Mouse (Mus musculus): ENCODE measurements at regions not wholly inside any gene's neighbourhood (a gene's known extent, or its start where the extent isn't known, plus 50 kb on each side); places are given as distances from the start of the nearest gene placed in this dataset.

- no peaks in the 10 kb centered on the region for H3K36me3 ChIP-seq (ENCODE audit: insufficient read depth)
- TF ChIP-seq CTCF (IDR thresholded peaks at IDR 0.05; ENCODE audit: low read depth): no peak
- DNase-seq: no peak
- H3K27me3 ChIP-seq (ENCODE audit: insufficient read depth, low read length): no peaks in the 10 kb centered on the region
- no peak overlapping the region for H3K9ac ChIP-seq
- no peak for ATAC-seq (ENCODE audit: insufficient read depth)
- H3K9me3 ChIP-seq (ENCODE audit: low read depth, low read length): no peaks in the 10 kb centered on the region
- H3K4me3 ChIP-seq (ENCODE audit: low read depth, low read length): no peak overlapping the region
- H3K4me1 ChIP-seq (ENCODE audit: insufficient read depth): no peaks in the 10 kb centered on the region
- H3K4me2 ChIP-seq: no peak overlapping the region
- H3K27ac ChIP-seq (ENCODE audit: low read depth): no peak overlapping the region
These were observed 187.8 kb downstream of the Gm9195 start for GRCm38 (mm10) chr14:72303856-72304255.

DNA sequence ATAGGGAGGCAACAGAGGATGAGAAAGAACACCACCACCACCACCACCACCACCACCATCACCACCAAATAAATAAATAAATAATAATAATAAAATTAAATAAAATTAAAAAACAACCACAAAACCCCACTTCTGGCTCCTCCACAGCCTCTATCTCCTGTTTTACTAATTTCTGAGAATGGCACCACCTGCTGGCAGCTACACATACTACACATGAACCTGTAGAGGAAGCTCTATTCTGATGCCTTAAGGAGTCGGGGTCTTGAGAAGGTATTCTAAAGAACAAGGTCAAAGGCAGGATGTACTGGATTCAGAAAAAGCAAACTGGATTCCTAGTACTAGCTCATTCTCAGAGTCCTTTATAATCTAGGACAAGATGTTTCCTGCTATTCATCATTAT is 191.6 kb downstream of the Gm9195 start:
- no peaks in the 10 kb centered on the region for H3K36me3 ChIP-seq (ENCODE audit: insufficient read depth)
- no peak overlapping the region for H3K4me3 ChIP-seq (ENCODE audit: low read depth, low read length)
- ATAC-seq (ENCODE audit: insufficient read depth): no peak
- DNase-seq: peak; percentile 78
- no peak overlapping the region for H3K4me2 ChIP-seq
- H3K9me3 ChIP-seq (ENCODE audit: low read depth, low read length): no peaks in the 10 kb centered on the region
- peak; percentile 59 for TF ChIP-seq CTCF (IDR thresholded peaks at IDR 0.05; ENCODE audit: low read depth)
- no peak overlapping the region for H3K27ac ChIP-seq (ENCODE audit: low read depth)
- H3K9ac ChIP-seq: no peak overlapping the region
- no peaks in the 10 kb centered on the region for H3K4me1 ChIP-seq (ENCODE audit: insufficient read depth)
- H3K27me3 ChIP-seq (ENCODE audit: insufficient read depth, low read length): no peaks in the 10 kb centered on the region
- 57% methylated on average over 1 of the region's 1 CpGs for WGBS

DNA sequence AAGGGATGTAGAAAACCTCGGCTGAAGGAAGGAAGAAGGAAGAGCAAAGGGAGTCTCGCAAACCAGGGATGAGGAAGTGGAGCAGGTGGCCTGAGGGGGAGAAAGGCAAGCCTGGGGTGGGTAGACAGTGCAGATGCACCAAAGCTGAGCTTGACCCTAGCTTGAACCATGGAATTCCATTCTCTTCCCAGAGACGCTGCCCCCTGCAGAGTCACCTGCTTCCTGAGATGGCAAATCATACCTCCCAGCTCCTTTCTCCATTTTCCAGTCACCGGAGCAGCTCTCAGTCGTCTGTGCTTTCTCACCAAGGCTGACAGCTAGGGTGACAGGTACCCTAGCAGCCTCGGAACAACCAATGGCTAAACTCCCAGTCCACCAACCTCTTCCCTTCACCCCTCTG is 197.0 kb downstream of the Gm9195 start:
- DNase-seq: no peak
- no peaks in the 10 kb centered on the region for H3K36me3 ChIP-seq (ENCODE audit: insufficient read depth)
- no peaks in the 10 kb centered on the region for H3K9me3 ChIP-seq (ENCODE audit: low read depth, low read length)
- H3K4me3 ChIP-seq (ENCODE audit: low read depth, low read length): no peak overlapping the region
- 0 out of 2 replicates have a peak, but pooled peaks cover 4% of the 10 kb centered on the region for H3K27me3 ChIP-seq (ENCODE audit: insufficient read depth, low read length)
- WGBS: 26% methylated on average over 6 of the region's 6 CpGs
- H3K27ac ChIP-seq (ENCODE audit: low read depth): no peak overlapping the region
- H3K9ac ChIP-seq: no peak overlapping the region
- ATAC-seq (ENCODE audit: insufficient read depth): no peak
- no peak overlapping the region for H3K4me2 ChIP-seq
- no peaks in the 10 kb centered on the region for H3K4me1 ChIP-seq (ENCODE audit: insufficient read depth)
- TF ChIP-seq CTCF (IDR thresholded peaks at IDR 0.05; ENCODE audit: low read depth): no peak

DNA sequence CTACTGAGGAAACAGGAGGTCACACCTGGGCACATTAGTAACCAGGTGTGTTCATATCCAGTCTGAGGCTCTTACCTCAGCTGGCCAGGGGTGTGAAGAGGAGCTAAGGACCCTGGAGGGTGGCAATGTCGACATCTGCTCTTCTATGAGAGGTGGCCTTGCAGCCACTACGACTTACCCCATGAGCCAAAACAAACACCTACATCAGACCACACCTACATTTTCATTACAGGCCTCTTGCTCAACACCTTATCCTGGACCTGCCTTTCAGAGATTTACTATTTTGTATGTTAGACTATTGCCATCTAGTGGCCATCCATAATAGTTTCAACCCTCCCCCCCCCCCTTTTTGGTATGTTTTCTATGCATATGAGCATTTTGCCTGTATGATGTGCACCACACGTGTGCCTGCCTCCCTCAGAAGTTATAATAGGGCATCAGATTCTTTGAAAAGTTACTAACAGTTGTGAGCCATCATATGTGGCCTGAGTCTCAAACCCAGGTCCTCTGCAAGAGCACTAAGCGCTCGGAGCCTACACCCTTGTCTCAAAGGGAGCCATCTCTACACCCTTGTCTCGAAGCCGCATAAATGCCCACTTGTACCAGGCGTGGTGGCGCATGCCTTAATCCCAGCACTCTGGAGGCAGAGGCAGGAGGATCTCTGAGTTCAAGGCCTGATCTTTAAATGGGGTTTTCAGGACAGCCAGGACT is 197.8 kb downstream of the Gm9195 start:
- no peak overlapping the region for H3K9ac ChIP-seq
- H3K27me3 ChIP-seq (ENCODE audit: insufficient read depth, low read length): 0 out of 2 replicates have a peak, but pooled peaks cover 4% of the 10 kb centered on the region
- H3K9me3 ChIP-seq (ENCODE audit: low read depth, low read length): no peaks in the 10 kb centered on the region
- WGBS: 61% methylated on average over 9 of the region's 9 CpGs
- DNase-seq: peak; percentile 75
- no peak overlapping the region for H3K27ac ChIP-seq (ENCODE audit: low read depth)
- ATAC-seq (ENCODE audit: insufficient read depth): peak; percentile 84
- no peak overlapping the region for H3K4me3 ChIP-seq (ENCODE audit: low read depth, low read length)
- no peaks in the 10 kb centered on the region for H3K36me3 ChIP-seq (ENCODE audit: insufficient read depth)
- no peak overlapping the region for H3K4me2 ChIP-seq
- H3K4me1 ChIP-seq (ENCODE audit: insufficient read depth): no peaks in the 10 kb centered on the region
- peak; percentile 61 for TF ChIP-seq CTCF (IDR thresholded peaks at IDR 0.05; ENCODE audit: low read depth)

- no peak overlapping the region for H3K27ac ChIP-seq (ENCODE audit: low read depth)
- WGBS: 73% methylated on average over 7 of the region's 7 CpGs
These were observed 198.9 kb downstream of the Gm9195 start for GRCm38 (mm10) chr14:72292656-72293299.

DNA sequence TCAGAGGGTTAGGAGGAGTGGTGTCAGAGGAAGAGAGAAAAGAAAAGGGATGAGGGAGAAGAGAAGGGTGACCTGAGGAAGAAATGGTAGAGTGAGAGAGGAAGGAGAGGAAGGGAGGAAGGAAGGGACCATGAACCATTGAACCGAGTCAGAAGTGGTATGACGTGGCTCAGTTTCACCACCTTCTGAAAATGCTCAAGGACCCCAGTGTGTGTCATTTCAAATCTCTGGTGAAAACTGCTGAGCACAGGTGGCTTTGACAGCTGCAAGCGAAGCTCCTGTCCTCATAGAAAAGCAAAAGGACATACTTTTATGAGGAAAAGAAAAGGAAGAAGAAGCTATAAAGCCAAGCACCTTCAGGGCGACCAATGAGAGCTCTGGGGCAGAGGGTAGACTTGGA is 214.3 kb downstream of the Gm9195 start:
- H3K9ac ChIP-seq: no peak overlapping the region
- 73% methylated on average over 4 of the region's 4 CpGs for WGBS
- ATAC-seq (ENCODE audit: insufficient read depth): no peak
- no peaks in the 10 kb centered on the region for H3K27me3 ChIP-seq (ENCODE audit: insufficient read depth, low read length)
- H3K4me1 ChIP-seq (ENCODE audit: insufficient read depth): no peaks in the 10 kb centered on the region
- no peak for DNase-seq
- TF ChIP-seq CTCF (IDR thresholded peaks at IDR 0.05; ENCODE audit: low read depth): no peak
- H3K9me3 ChIP-seq (ENCODE audit: low read depth, low read length): no peaks in the 10 kb centered on the region
- H3K4me2 ChIP-seq: no peak overlapping the region
- no peaks in the 10 kb centered on the region for H3K36me3 ChIP-seq (ENCODE audit: insufficient read depth)
- no peak overlapping the region for H3K27ac ChIP-seq (ENCODE audit: low read depth)
- H3K4me3 ChIP-seq (ENCODE audit: low read depth, low read length): no peak overlapping the region

More at GRCm38 (mm10) chr14:72292656-72293299, 198.9 kb downstream of the Gm9195 start:
- H3K4me3 ChIP-seq (ENCODE audit: low read depth, low read length): no peak overlapping the region
- 0 out of 2 replicates have a peak, but pooled peaks cover 4% of the 10 kb centered on the region for H3K27me3 ChIP-seq (ENCODE audit: insufficient read depth, low read length)
- H3K4me2 ChIP-seq: no peak overlapping the region
- no peaks in the 10 kb centered on the region for H3K9me3 ChIP-seq (ENCODE audit: low read depth, low read length)
- no peaks in the 10 kb centered on the region for H3K4me1 ChIP-seq (ENCODE audit: insufficient read depth)
- no peaks in the 10 kb centered on the region for H3K36me3 ChIP-seq (ENCODE audit: insufficient read depth)
- no peak overlapping the region for H3K9ac ChIP-seq
- no peak for TF ChIP-seq CTCF (IDR thresholded peaks at IDR 0.05; ENCODE audit: low read depth)
- DNase-seq (peak; percentile 7), ATAC-seq (ENCODE audit: insufficient read depth) (no peak)

DNA sequence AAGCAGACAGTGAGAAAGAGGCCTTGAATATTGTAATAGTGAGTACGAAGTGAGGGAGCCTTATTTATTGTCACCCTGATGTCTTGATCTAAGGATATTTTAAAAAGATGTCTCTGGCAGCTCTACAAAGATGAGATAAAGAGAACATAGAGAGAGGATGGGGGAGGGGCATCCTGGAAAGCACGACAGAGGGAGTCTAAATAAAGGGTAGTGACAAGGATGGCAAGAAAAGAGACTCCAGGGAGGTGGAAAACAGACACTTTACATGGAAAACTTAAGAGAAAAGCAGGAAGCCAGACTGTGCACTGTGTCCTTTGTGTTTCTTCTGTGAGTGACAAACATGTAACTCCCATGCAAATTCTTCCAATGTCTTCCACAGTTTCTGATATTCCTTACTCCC is 232.4 kb downstream of the Gm9195 start:
- Histone ChIP-seq H3K4me3 (ENCODE audit: low read depth, low read length) (no peak overlapping the region), H3K4me2 (no peak overlapping the region), H3K27me3 (ENCODE audit: insufficient read depth, low read length) (no peaks in the 10 kb centered on the region), H3K36me3 (ENCODE audit: insufficient read depth) (no peaks in the 10 kb centered on the region), H3K27ac (ENCODE audit: low read depth) (no peak overlapping the region), H3K9ac (no peak overlapping the region), H3K9me3 (ENCODE audit: low read depth, low read length) (no peaks in the 10 kb centered on the region), H3K4me1 (ENCODE audit: insufficient read depth) (no peaks in the 10 kb centered on the region)
- 21% methylated on average over 2 of the region's 2 CpGs for WGBS
- no peak for DNase-seq
- no peak for TF ChIP-seq CTCF (IDR thresholded peaks at IDR 0.05; ENCODE audit: low read depth)
- no peak for ATAC-seq (ENCODE audit: insufficient read depth)
